Mouse (Mus musculus): ENCODE results near the gene Ntm. TPM values are rescaled to one million over a fixed set of nuclear protein-coding genes. Genes with fewer than 3 reads are reported as not detected.

Gene Ntm
- polyA plus RNA-seq, 1 experiment, result not detected

- Histone ChIP-seq H3K4me3 (no peak overlapping the region), H3K36me3 (ENCODE audit: control insufficient read depth, insufficient read depth) (no peaks in the 10 kb centered on the region), H3ac (ENCODE audit: control insufficient read depth, insufficient read length) (no peak overlapping the region), H3K4me2 (ENCODE audit: low read depth) (no peak overlapping the region), H3K27me3 (ENCODE audit: control insufficient read depth, insufficient read depth, insufficient read length) (no peaks in the 10 kb centered on the region), H3K79me2 (ENCODE audit: control insufficient read depth, insufficient read depth) (no peaks in the 10 kb centered on the region)
- TF ChIP-seq USF1 (IDR thresholded peaks at IDR 0.05; ENCODE audit: low read depth), result no peak
- no peak for TF ChIP-seq CEBPB (IDR thresholded peaks at IDR 0.05; ENCODE audit: insufficient read depth, poor library complexity, severe bottlenecking)
- TF ChIP-seq MAX (IDR thresholded peaks at IDR 0.05; ENCODE audit: low read depth), result no peak
- TF ChIP-seq MYOD1 (IDR thresholded peaks at IDR 0.05; ENCODE audit: control insufficient read depth in 1 of 3, insufficient read length in 2 of 3, low read depth in 2 of 3), result no peak
- TF ChIP-seq REST (IDR thresholded peaks at IDR 0.05; ENCODE audit: insufficient read depth, insufficient read length), result no peak
- no peak for TF ChIP-seq MYOG (IDR thresholded peaks at IDR 0.05; ENCODE audit: control insufficient read depth in 1 of 3, insufficient read depth in 1 of 3, insufficient read length in 2 of 3, low read depth in 2 of 3)
- no peak for TF ChIP-seq TCF12 (IDR thresholded peaks at IDR 0.05; ENCODE audit: insufficient read depth, poor library complexity, severe bottlenecking)
- TF ChIP-seq POLR2AphosphoS2 (IDR thresholded peaks at IDR 0.05; ENCODE audit: insufficient read length, low read depth), result no peak
- no peak for TF ChIP-seq SRF (IDR thresholded peaks at IDR 0.05; ENCODE audit: control insufficient read depth, insufficient read length, low read depth)
- no peak for TF ChIP-seq E2F4 (IDR thresholded peaks at IDR 0.05; ENCODE audit: insufficient read depth)
- no peak for TF ChIP-seq TCF3 (IDR thresholded peaks at IDR 0.05; ENCODE audit: insufficient read length, low read depth)
Observed at GRCm38 (mm10) chr9:29117561-29118112, 845.3 kb downstream of the Ntm start.

DNA sequence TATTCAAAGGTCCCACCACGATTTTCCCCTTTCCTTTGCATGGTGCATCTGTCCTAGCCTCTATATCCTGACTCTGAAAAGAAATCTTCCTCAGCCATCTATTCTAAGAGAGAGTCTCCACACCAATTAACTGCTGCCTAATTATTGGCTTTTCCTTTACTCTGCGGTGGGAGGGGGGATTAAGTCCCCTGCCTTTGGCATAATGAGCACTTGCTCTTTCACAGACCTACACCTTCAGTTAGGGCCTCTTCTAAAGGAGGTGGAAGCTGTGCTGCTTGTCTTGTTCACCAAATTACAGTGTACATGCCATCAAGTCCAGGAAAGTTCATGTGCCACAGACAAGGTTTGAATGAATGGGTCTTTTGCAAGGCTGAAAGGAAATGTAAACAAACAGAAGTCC, 847.6 kb downstream of the Ntm start:
- no peaks in the 10 kb centered on the region for H3K36me3 ChIP-seq (ENCODE audit: control insufficient read depth, insufficient read depth)
- no peak for TF ChIP-seq MYOD1 (IDR thresholded peaks at IDR 0.05; ENCODE audit: control insufficient read depth in 1 of 3, insufficient read length in 2 of 3, low read depth in 2 of 3)
- TF ChIP-seq CEBPB (IDR thresholded peaks at IDR 0.05; ENCODE audit: insufficient read depth, poor library complexity, severe bottlenecking), result no peak
- no peak for TF ChIP-seq POLR2A (IDR thresholded peaks at IDR 0.05; ENCODE audit: insufficient read length, low read depth)
- no peak for TF ChIP-seq MAX (IDR thresholded peaks at IDR 0.05; ENCODE audit: low read depth)
- TF ChIP-seq USF1 (IDR thresholded peaks at IDR 0.05; ENCODE audit: low read depth), result no peak
- no peak for TF ChIP-seq E2F4 (IDR thresholded peaks at IDR 0.05; ENCODE audit: insufficient read depth)
- no peak for TF ChIP-seq MYOG (IDR thresholded peaks at IDR 0.05; ENCODE audit: control insufficient read depth in 1 of 3, insufficient read depth in 1 of 3, insufficient read length in 2 of 3, low read depth in 2 of 3)

DNA sequence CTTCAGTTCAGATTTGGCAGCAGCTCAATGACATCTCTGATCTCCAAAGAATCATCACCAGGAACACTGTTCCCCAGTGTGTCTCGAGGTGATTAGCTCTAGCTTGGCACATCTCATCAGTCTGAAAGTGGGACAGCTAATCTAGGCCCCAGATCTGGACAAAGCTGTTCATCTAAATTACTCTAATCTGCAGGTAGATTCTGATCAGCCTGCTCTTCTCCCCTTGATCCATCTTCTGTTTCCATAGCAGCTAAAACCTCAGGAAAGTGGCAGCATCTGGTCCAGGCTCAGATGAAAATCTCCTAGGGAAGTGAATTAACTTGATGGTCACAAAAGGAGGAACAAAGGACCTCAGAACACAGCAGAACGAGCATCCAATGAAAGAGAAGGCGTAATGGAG, 856.2 kb downstream of the Ntm start:
- Histone ChIP-seq H3K36me3 (ENCODE audit: control insufficient read depth, insufficient read depth) (no peaks in the 10 kb centered on the region), H3ac (ENCODE audit: control insufficient read depth, insufficient read length) (no peak overlapping the region), H3K79me2 (ENCODE audit: control insufficient read depth, insufficient read depth) (no peaks in the 10 kb centered on the region), H3K4me3 (no peak overlapping the region), H3K27me3 (ENCODE audit: control insufficient read depth, insufficient read depth, insufficient read length) (no peaks in the 10 kb centered on the region), H3K4me2 (ENCODE audit: low read depth) (no peak overlapping the region)
- TF ChIP-seq SRF (IDR thresholded peaks at IDR 0.05; ENCODE audit: control insufficient read depth, insufficient read length, low read depth) (no peak), MAX (IDR thresholded peaks at IDR 0.05; ENCODE audit: low read depth) (no peak), POLR2A (IDR thresholded peaks at IDR 0.05; ENCODE audit: insufficient read length, low read depth) (no peak), USF1 (IDR thresholded peaks at IDR 0.05; ENCODE audit: low read depth) (no peak), TCF3 (IDR thresholded peaks at IDR 0.05; ENCODE audit: insufficient read length, low read depth) (no peak)

More for the DNA sequence above, 847.6 kb downstream of the Ntm start:
- H3K79me2 ChIP-seq (ENCODE audit: control insufficient read depth, insufficient read depth), result no peaks in the 10 kb centered on the region
- H3K4me2 ChIP-seq (ENCODE audit: low read depth), result no peak overlapping the region
- no peak overlapping the region for H3ac ChIP-seq (ENCODE audit: control insufficient read depth, insufficient read length)
- no peak overlapping the region for H3K4me3 ChIP-seq
- no peaks in the 10 kb centered on the region for H3K27me3 ChIP-seq (ENCODE audit: control insufficient read depth, insufficient read depth, insufficient read length)

DNA sequence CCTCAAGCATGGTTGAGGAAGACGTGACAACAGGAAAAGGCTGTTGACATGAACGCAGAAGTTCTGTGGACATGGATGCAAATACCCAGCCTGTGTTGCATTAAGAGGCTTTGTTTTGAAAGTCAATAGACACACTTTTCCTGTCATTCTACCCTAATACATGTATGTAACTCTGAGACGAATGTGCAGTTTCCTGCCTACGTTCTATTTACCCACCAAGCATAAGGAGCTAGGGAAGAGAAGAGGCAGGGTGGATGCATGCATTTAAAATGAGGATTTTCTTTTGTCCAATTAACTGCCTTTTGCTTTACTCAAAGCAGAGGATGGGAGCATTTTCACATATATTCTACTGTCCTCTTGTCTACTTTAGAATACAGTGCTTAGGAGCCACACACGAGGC, 858.5 kb downstream of the Ntm start:
- Histone ChIP-seq H3K79me2 (ENCODE audit: control insufficient read depth, insufficient read depth) (no peaks in the 10 kb centered on the region), H3K36me3 (ENCODE audit: control insufficient read depth, insufficient read depth) (no peaks in the 10 kb centered on the region), H3K4me2 (ENCODE audit: low read depth) (no peak overlapping the region), H3ac (ENCODE audit: control insufficient read depth, insufficient read length) (no peak overlapping the region), H3K27me3 (ENCODE audit: control insufficient read depth, insufficient read depth, insufficient read length) (no peaks in the 10 kb centered on the region), H3K4me3 (no peak overlapping the region)
- TF ChIP-seq MYOD1 (IDR thresholded peaks at IDR 0.05; ENCODE audit: control insufficient read depth in 1 of 3, insufficient read length in 2 of 3, low read depth in 2 of 3), result no peak
- TF ChIP-seq SRF (IDR thresholded peaks at IDR 0.05; ENCODE audit: control insufficient read depth, insufficient read length, low read depth), result no peak
- TF ChIP-seq MAX (IDR thresholded peaks at IDR 0.05; ENCODE audit: low read depth), result no peak
- TF ChIP-seq POLR2AphosphoS2 (IDR thresholded peaks at IDR 0.05; ENCODE audit: insufficient read length, low read depth), result no peak
- no peak for TF ChIP-seq TCF3 (IDR thresholded peaks at IDR 0.05; ENCODE audit: insufficient read length, low read depth)
- no peak for TF ChIP-seq POLR2A (IDR thresholded peaks at IDR 0.05; ENCODE audit: insufficient read length, low read depth)
- no peak for TF ChIP-seq MYOG (IDR thresholded peaks at IDR 0.05; ENCODE audit: control insufficient read depth in 1 of 3, insufficient read depth in 1 of 3, insufficient read length in 2 of 3, low read depth in 2 of 3)
- TF ChIP-seq E2F4 (IDR thresholded peaks at IDR 0.05; ENCODE audit: insufficient read depth), result no peak
- no peak for TF ChIP-seq USF1 (IDR thresholded peaks at IDR 0.05; ENCODE audit: low read depth)

- no peak for TF ChIP-seq REST (IDR thresholded peaks at IDR 0.05; ENCODE audit: insufficient read depth, insufficient read length)
- no peak for TF ChIP-seq CEBPB (IDR thresholded peaks at IDR 0.05; ENCODE audit: insufficient read depth, poor library complexity, severe bottlenecking)
- TF ChIP-seq MAX (IDR thresholded peaks at IDR 0.05; ENCODE audit: low read depth), result no peak
- TF ChIP-seq USF1 (IDR thresholded peaks at IDR 0.05; ENCODE audit: low read depth), result no peak
- TF ChIP-seq POLR2AphosphoS2 (IDR thresholded peaks at IDR 0.05; ENCODE audit: insufficient read length, low read depth), result no peak
- no peak for TF ChIP-seq MYOG (IDR thresholded peaks at IDR 0.05; ENCODE audit: control insufficient read depth in 1 of 3, insufficient read depth in 1 of 3, insufficient read length in 2 of 3, low read depth in 2 of 3)
- TF ChIP-seq POLR2A (IDR thresholded peaks at IDR 0.05; ENCODE audit: insufficient read length, low read depth), result no peak
- TF ChIP-seq TCF3 (IDR thresholded peaks at IDR 0.05; ENCODE audit: insufficient read length, low read depth), result no peak
- no peak for TF ChIP-seq TCF12 (IDR thresholded peaks at IDR 0.05; ENCODE audit: insufficient read depth, poor library complexity, severe bottlenecking)
- TF ChIP-seq E2F4 (IDR thresholded peaks at IDR 0.05; ENCODE audit: insufficient read depth), result no peak
- no peak for TF ChIP-seq MYOD1 (IDR thresholded peaks at IDR 0.05; ENCODE audit: control insufficient read depth in 1 of 3, insufficient read length in 2 of 3, low read depth in 2 of 3)
- no peak for TF ChIP-seq SRF (IDR thresholded peaks at IDR 0.05; ENCODE audit: control insufficient read depth, insufficient read length, low read depth)
- H3K27me3 ChIP-seq (ENCODE audit: control insufficient read depth, insufficient read depth, insufficient read length), result no peaks in the 10 kb centered on the region
- no peak overlapping the region for H3K4me3 ChIP-seq
- H3ac ChIP-seq (ENCODE audit: control insufficient read depth, insufficient read length), result no peak overlapping the region
- H3K79me2 ChIP-seq (ENCODE audit: control insufficient read depth, insufficient read depth), result no peaks in the 10 kb centered on the region
- no peaks in the 10 kb centered on the region for H3K36me3 ChIP-seq (ENCODE audit: control insufficient read depth, insufficient read depth)
- H3K4me2 ChIP-seq (ENCODE audit: low read depth), result no peak overlapping the region
Observed at GRCm38 (mm10) chr9:29103993-29104392, 858.9 kb downstream of the Ntm start.
